Mouse (Mus musculus) left cerebral cortex, adult 8-10 months (tissue): Measurements from ENCODE around the gene Tbx10. TPM values are rescaled to one million over a fixed set of nuclear protein-coding genes. Genes with fewer than 3 reads are reported as not detected.
A peak's percentile ranks its signal among the peaks of the same experiment; 100 is the strongest.
"Not testable (repeated sequence)": the region's sequence is repeated elsewhere in the genome, so short reads cannot be mapped to it uniquely, and the experiment has no call there.

Source experiments
- DNase-seq, 2 experiments: peaks; one replicate each; pipeline ENCODE4 v3.0.0; 2022; ENCODE audit warnings: low spot score in 2 of 2
- total RNA-seq, 4 experiments: library from RNA; stranded (reverse); gene quantifications; 2 replicates each; pipeline ENCODE4 v1.2.4; 2022

Gene Tbx10
- total RNA-seq, result not detected

DNA sequence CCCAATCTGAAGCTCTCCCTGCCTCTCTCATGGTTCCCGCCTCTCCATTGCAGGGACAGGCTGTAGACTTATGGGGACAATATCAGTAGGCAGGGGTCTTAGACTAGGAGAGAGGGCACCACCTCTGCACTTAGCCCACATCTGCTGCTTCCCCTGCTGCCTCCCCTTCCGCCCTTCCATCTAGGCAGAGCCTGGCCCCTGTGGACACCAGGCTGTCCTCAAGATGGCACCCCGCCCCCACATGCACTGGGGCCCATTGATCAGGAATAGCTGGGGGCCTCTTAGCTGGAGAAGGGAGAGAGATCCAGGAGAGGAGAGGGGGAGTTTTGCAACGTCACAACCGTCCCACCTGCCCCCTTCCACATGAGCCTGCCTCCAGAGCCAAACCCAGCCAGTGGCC is at the start of gene Tbx10:
Gene Tbx10, plus strand, starts transcription at position 337 of the 400 bp plus-strand sequence.
- DNase-seq, result no peak

DNA sequence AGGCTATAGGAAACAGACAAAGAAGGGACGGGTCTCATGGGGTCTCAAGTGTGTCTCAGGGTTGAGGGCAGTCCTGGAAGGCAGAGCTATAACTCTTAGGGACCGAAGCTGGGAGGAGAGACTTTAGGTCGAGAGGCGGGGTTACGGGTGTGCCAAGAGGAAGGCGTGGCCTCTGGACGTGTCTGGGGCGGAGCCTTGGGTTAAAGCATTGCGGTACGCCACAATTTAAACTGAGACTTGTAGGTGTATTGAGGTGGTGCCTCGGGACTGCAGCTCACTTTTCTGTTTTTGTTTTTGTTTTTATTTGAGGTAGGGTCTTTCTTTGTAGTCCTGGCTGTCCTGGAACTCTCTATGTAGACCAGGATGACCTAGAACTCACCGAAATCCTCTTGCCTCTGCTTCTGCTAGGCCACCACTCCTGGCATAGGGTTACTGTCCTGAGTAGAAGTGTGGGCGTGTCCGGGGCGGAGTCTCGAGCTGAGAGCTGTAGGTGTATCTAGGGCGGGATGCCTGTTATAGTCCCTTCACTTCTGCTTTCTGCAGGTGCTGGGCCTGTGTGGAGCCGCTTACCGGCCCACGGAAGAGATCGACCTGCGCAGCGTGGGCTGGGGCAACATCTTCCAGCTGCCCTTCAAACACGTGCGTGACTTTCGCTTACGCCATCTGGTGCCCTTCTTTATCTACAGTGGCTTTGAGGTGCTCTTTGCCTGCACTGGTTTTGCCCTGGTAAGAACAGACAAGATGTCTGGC is 49.4 kb upstream of the Tbx10 start:
- DNase-seq, result no peak

DNA sequence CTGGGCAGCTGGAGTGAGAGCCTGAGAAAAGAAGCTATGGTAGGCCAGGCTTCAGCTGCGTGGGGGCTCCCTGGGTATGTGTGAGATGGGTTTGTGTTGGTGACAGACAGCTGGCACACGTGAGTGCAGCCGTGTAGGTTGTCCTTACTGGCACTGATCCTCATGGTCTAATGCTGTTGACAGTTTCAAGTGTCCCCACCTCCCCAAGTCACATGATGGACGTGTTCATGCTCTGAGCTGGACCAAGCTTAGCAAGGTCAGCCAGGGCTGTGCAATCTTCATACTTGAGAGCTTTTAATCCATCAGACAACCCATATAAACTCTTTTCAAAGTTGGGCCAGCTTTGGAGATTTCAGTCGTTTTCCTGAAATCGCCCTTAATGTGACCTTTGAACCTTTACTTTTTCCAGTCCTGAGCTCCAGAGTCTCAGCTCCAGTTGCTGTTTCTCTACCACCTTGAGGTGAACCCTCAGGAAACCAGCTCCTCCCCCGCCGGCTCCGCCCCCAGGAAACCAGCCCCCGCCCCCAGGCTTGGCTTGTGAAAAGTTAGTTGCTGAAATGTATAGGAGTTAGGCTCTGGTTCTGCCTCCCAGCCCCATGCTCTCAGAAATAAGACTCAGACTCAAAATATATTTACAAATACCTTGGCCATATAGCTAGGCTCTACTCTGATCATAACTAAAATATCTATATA is 46.5 kb upstream of the Tbx10 start:
- DNase-seq, result no peak

DNA sequence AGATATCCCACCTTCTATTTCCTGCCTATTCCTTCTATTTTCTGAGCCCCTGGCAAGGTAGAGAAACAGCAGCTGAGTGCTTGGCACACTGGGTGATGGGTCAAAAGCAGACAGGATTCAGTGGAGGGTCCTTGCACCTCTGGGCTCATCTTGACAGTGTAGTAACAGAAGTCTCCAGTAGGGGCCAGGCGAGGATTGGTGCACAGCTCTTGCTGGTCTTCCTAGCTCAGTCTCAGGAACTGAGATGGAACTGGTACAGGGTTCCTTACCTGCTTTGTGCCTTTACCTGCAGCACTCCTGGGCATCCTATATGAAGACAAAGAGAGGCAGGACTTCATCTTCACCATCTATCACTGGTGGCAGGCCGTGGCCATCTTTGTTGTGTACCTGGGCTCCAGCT is 45.8 kb upstream of the Tbx10 start:
- peak in 1 of 2 experiments; percentile 55 for DNase-seq

- no peak for DNase-seq
These were observed 44.7 kb upstream of the Tbx10 start for GRCm38 (mm10) chr19:3947813-3948212.

GRCm38 (mm10) chr19:3948546-3948945 is 44.0 kb upstream of the Tbx10 start:
- DNase-seq, result no peak

DNA sequence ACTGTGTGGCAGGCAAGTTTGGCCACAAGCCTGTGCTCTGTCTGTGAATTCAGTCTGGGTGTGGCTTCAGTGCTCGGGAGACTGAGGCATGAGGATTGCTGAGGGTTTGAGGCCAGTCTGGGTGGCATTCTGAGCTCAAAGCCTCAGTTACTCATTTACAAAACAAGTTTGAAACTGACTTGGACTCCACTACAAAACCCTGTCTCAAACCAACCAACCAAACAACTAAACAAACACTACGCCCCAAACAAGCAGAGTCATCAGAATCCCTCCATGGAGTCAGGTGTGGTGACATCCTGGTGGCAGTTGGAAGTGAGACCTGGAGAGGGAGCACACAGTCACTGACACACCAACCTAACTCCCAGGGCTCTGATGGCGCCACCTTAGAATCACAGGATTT is 42.2 kb upstream of the Tbx10 start:
- no peak for DNase-seq

DNA sequence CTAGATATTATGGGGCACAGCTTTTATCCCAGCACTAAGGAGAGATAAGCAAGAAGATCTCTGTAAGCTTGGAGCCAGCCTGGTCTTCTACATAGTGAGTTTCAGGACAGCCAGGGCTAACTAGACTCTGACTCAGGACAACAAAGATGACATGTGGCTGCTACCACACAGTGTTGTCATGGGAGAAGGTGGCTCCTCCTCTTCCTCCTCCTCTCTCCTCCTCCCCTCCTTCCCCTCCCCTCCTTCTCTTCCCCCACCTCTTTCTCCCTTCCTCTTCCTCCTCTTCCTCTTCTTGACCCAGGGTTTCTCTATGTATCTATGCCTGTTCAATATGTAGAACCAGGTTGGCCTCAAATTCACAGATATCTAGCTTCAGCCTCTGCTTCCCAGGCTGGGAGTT is 41.1 kb upstream of the Tbx10 start:
- DNase-seq, result no peak

DNA sequence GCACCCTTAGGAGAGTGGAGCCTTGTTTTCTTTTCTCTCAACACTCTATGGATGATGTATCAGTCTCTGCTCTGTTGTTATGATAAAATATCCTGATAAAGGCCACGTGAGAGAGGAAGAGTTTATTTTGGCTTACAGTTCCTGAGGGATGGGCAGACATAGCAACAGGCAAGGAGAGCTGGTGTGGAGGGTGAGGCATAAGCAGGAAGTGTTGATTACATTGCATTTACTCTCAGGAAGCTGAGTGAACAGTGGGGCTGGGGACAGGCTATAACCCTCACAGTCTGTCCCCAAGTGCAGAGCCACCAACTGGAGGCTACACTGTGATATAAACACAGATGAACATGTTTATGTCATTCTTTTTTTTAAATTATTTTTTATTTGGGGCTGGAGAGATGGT is 40.5 kb upstream of the Tbx10 start:
- no peak for DNase-seq

DNA sequence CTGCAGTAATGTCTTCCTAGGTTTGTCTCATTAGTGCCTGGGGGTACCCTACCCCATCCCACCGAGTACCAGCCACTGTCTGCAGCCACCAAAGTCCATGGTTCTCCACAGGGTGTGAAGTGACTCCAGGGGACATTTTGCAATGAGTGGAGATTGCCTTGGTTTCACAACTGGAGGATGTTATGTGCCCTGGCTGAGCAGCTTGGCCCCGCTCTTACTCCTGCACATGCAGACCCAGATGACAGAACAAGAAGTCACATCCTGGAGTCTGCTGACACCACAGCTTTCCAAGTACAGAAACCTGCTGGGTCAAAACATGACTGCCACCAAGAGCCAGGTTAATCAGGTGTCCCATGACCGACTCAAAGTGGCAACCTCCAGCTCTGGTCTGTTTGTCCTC is 37.5 kb upstream of the Tbx10 start:
- no peak for DNase-seq

- no peak for DNase-seq
These were observed 36.7 kb upstream of the Tbx10 start for GRCm38 (mm10) chr19:3955804-3956203.

- DNase-seq, result not testable (repeated sequence)
These were observed 35.1 kb upstream of the Tbx10 start for GRCm38 (mm10) chr19:3957296-3958036.

DNA sequence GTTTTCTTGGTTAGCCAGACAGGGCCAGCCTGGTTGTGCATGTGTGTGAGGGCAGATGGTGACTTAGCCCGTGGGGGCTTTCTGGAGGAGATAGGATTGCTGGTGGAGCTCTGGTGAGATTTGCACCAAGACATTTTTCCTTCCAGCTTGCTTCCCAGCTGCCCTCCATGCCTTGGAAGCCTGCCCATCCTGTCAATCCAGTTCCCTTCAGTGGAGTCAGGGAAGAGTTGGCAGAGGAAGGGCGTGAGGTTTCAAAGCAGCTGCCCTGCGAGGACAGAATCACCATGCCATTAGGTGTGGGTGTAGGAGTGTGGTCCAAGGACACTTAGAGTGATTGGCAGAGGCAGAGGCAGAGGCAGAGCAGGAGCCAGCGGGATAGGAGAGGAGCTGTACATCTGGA is 34.1 kb upstream of the Tbx10 start, which contains the start of gene Aldh3b3:
Gene Aldh3b3, plus strand, starts transcription at position 176 of the 400 bp plus-strand sequence.
- no peak for DNase-seq

GRCm38 (mm10) chr19:3959030-3959429 is 33.5 kb upstream of the Tbx10 start:
- DNase-seq, result no peak

DNA sequence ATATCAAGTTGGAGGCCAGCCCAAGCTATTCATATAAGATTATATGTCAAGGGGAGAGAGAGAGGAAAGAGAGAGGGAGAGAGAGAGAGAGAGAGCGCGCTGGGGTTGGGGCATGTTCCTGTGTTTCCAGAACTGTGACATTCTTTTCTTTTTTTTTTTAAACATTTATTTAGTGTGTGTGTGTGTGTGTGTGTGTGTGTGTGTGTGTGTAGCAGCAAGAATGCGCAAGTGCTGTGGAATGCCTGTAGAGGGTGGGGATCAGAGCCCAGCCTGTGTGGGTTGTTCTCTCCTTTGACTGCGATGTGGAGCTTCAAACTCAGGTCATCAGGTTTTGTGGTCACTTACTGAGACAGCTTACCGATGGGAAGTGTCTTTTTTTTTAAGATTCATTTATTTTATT is 32.3 kb upstream of the Tbx10 start:
- no peak for DNase-seq

DNA sequence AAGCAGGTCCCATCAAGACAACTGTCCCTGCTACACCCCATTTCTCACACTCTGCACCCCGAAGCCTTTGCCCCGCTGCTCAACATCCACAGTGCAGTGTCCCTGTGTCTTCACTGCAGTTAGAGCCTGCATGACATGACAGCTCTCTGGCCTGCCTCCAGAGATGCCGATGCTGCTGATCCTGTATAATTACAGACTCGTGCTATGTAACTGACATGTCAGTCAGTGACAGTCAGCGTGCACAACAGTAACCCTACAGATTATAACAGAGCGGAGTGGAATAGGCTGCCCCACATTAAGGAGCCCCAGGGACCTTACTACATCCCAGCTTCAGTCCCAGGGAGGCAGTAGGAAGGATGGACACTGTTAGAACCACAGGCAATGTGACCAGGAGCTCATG is 30.7 kb upstream of the Tbx10 start:
- DNase-seq, result not testable (repeated sequence)

DNA sequence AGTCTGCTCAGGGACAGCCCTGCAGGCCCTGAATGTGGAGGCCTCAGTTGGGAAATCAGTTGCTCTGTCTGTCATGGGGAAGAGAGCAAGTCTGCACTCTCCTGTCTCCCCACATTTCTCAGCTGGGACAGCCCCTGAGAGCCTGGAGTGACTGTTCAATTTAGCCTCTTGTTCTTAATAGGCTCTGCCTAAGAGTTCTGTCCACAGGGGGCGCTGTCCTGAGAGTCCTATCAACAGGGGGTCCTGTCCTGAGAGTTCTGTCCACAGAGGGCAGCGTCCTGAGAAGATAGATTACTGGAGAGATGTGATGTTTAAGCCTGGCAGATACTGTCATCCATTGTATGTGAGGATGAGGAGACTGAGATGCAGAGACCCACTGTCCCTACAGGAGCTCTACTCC is 30.1 kb upstream of the Tbx10 start:
- DNase-seq, result no peak

DNA sequence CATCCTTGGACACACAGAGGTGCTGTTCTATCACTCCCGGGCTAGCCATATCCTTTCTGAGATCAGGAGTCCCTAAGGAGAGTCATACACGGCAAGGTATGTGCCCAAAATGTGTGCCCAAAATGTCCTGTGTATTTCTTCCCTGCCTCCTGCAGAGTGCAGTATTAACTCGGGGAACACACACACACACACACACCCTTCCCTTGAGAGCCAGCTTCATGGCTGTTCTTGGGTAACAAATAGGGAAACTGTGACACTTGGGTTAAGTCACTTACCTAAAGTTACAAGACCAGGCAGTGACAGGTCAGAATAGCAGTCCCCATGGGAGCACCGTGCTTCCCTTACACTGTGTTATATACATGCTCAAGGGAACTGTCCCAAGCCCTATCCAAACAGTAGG is 28.5 kb upstream of the Tbx10 start:
- no peak for DNase-seq

DNA sequence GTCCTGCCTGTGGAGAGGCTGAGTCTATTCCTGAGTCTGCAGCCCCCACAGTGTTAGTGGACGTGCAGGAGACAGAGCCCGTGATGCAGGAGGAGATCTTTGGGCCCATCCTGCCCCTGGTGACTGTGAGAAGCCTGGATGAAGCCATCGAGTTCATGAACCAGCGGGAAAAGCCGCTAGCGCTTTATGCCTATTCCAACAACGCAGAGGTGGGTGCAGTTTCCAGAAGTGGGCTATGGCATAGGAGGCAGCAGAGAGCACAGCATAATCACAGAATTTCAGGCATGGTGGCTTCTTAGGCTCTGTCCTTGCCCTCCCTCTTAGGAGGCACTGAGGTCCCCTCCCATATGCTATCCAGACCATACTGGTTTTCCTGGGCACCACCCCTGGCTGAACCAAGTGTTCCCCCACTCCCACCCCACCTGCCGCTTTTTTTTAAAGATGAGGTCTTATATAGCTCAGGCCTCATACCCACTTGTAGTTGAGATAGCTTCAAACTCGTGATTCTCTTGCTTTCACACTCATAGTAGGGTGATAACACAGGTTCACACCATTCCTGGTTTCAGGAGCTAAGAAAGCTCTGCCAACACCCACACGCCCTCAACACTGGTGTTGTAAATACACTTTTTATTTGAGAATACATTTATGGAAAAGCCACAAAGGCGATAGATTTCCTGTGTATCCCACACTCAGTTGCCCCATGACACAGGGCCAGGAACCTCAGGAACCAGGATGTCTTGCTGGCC is 26.0 kb upstream of the Tbx10 start:
- no peak for DNase-seq

GRCm38 (mm10) chr19:3967258-3967657 is 25.3 kb upstream of the Tbx10 start:
- no peak for DNase-seq

DNA sequence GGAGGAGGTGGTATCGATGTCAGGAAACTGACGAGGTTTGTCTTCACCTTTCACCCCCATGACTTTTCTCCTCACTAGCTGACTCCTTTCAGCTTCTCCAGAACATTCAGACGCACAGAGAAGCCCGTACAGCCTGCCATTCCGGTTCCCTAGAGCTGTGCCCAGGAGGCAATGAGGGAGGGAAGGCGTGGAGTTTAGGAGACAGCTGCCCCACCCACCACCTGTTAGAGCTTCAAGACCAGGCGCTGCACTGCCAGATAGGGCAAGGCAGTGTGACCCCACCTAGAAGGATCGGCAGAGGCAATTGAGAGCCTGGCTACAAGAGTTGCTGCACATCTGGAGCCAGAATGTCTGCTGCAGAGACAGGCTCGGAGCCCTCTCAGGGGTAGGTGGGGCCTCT is 20.3 kb upstream of the Tbx10 start, which contains the start of gene Aldh3b2:
Gene Aldh3b2, plus strand, starts transcription at position 100 of the 400 bp plus-strand sequence.
- no peak for DNase-seq
